ENCODE assay signal across 9 mouse cellular contexts in genomic region chr15:86362306-86363150, GRCm38 (mm10).
DNase-seq lines count a peak whose midpoint lies in the region; ATAC-seq lines count a peak whose summit lies in the region.
"Had no signal": no experiment of that assay in that cellular context is flagged by ENCODE, and none has a peak within 500 bp of the region (broad histone marks: within the 10 kb centered on the region; RNA-seq: fewer than 3 reads in every experiment).

No protein-coding gene starts in this region.

- 60% methylated on average over 10 of the region's 10 CpGs for WGBS in heart, embryonic 13.5 days
- WGBS in forebrain, embryonic 13.5 days, result 59% methylated on average over 10 of the region's 10 CpGs

- no peak for DNase-seq in heart, postnatal 25 days (ENCODE audit: low spot score)
- peak; percentile 48 to 60 for DNase-seq in layer of hippocampus, postnatal 10 days (ENCODE audit: low spot score in 2 of 2)
- DNase-seq in splenic B cell, adult 2 months (ENCODE audit: low read depth, low spot score), result peak; percentile 15
- DNase-seq in testis, postnatal 14 days (ENCODE audit: low spot score), result no peak
- DNase-seq in ovary, postnatal 14 days (ENCODE audit: low spot score), result no peak

- no peak overlapping the region for H3K4me3 ChIP-seq in heart, embryonic 13.5 days
- no peak overlapping the region for H3K4me3 ChIP-seq in forebrain, embryonic 13.5 days
- H3K4me3 ChIP-seq: embryonic facial prominence, embryonic 12.5 days had no signal

- no peak for ATAC-seq in heart, embryonic 13.5 days (ENCODE audit: extremely low read depth, insufficient number of reproducible peaks, low FRiP score, low TSS enrichment)
- ATAC-seq in forebrain, embryonic 13.5 days, result peak; percentile 79
- ATAC-seq in erythroblast, adult 5-6 weeks (replicated peaks; ENCODE audit: low FRiP score, poor library complexity, severe bottlenecking), result no peak

- no peak overlapping the region for H3K9ac ChIP-seq in heart, embryonic 13.5 days
- H3K9ac ChIP-seq in forebrain, embryonic 13.5 days, result 0 out of 2 replicates have a peak overlapping the region, but pooled peaks have one; percentile 26
- H3K9ac ChIP-seq: embryonic facial prominence, embryonic 12.5 days had no signal

- peaks cover 20% of the 10 kb centered on the region for H3K4me1 ChIP-seq in heart, embryonic 13.5 days
- peaks cover 65% of the 10 kb centered on the region for H3K4me1 ChIP-seq in forebrain, embryonic 13.5 days
- H3K4me1 ChIP-seq: embryonic facial prominence, embryonic 12.5 days had no signal

- H3K27me3 ChIP-seq in heart, embryonic 13.5 days (replicated peaks), result peaks cover 6% of the 10 kb centered on the region; the same call in 1 of the 2 replicates
- no peaks in the 10 kb centered on the region for H3K27me3 ChIP-seq in forebrain, embryonic 13.5 days
- H3K27me3 ChIP-seq in splenic B cell, adult 2 months (ENCODE audit: control insufficient read depth, insufficient read depth, low read length, poor library complexity, severe bottlenecking), result no peaks in the 10 kb centered on the region
- H3K27me3 ChIP-seq: embryonic facial prominence, embryonic 12.5 days had no signal

- H3K27ac ChIP-seq in heart, embryonic 13.5 days (replicated peaks), result 0 out of 2 replicates have a peak overlapping the region, but pooled peaks have one; percentile 8
- H3K27ac ChIP-seq in forebrain, embryonic 13.5 days, result peak overlapping the region; percentile 83
- H3K27ac ChIP-seq: embryonic facial prominence, embryonic 12.5 days had no signal

- H3K9me3 ChIP-seq in heart, embryonic 13.5 days, result no peaks in the 10 kb centered on the region
- no peaks in the 10 kb centered on the region for H3K9me3 ChIP-seq in forebrain, embryonic 13.5 days (replicated peaks)
- H3K9me3 ChIP-seq: embryonic facial prominence, embryonic 12.5 days had no signal

- no peaks in the 10 kb centered on the region for H3K36me3 ChIP-seq in heart, embryonic 13.5 days
- no peaks in the 10 kb centered on the region for H3K36me3 ChIP-seq in forebrain, embryonic 13.5 days (ENCODE audit: poor library complexity, severe bottlenecking)
- H3K36me3 ChIP-seq in splenic B cell, adult 2 months (ENCODE audit: control insufficient read depth, insufficient read depth, low read length, poor library complexity, severe bottlenecking), result no peaks in the 10 kb centered on the region
- H3K36me3 ChIP-seq: embryonic facial prominence, embryonic 12.5 days had no signal

- H3K4me2 ChIP-seq in heart, embryonic 13.5 days, result no peak overlapping the region; the same call in 1 of the 2 replicates
- H3K4me2 ChIP-seq in forebrain, embryonic 13.5 days, result peak overlapping the region; percentile 7; the same call in 1 of the 2 replicates
- H3K4me2 ChIP-seq: embryonic facial prominence, embryonic 12.5 days had no signal

- intact Hi-C loops in heart, postnatal 25 days (cut with DNase I), result no loop called here

Comparison
In these comparisons a context has a peak if more than half of its experiments do, and no peak if none do; other contexts are left out.
1. DNase-seq: peak in layer of hippocampus, postnatal 10 days (2 of 2) and splenic B cell, adult 2 months (single experiment); none in heart, postnatal 25 days (single experiment), testis, postnatal 14 days (single experiment) and ovary, postnatal 14 days (single experiment).